Mouse (Mus musculus): ENCODE data around the gene Hopx.

DNA sequence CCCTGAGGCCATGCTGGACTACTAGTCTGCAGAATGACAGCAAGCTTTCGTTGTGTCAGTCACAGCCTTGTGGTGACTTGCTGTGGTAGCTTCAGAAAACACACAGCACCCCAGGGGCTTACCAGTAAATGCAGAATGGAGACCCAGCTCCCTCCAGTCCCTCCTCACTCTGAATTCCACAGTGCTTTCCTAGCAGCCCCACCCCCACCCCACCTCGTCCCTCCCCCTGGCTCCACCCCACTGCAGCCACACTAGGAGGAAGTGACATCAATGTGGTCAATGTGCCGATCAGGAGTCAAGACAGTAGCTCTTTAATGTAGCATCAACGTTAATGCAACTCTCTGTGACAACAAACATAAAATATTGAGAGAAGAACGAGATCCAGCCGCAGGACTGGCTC, 25.2 kb upstream of the Hopx start:
- no peak for TF ChIP-seq HCFC1 (IDR thresholded peaks at IDR 0.05; ENCODE audit: borderline replicate concordance, insufficient read depth, low read length)
- TF ChIP-seq CHD2 (IDR thresholded peaks at IDR 0.05; ENCODE audit: low read depth, low read length), result no peak

Measured in ES-E14 (cell line).